ENCODE assay signal across 23 mouse cellular contexts in the genomic region with DNA sequence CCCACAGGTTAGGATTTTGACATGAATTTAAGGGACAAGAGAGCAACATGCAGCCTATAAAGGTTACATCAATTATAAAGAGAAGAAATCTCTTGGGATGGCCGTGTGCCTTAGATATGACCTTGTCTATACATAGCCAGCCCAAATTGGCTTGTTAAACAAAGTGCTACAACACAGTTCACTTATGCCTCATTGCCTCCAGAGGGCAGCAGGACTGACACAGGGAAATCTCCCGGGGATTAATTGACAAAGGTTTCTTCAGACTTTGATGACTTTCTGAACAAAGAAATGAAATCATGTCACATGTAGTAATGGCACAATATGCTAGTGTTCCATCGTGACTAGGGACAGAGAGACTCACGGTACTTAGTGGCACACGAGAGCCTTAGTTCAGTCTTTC. TPM values are rescaled to one million over a fixed set of nuclear protein-coding genes. Genes with fewer than 3 reads are reported as not detected.
DNase-seq lines count a peak whose midpoint lies in the region; ATAC-seq and TF ChIP-seq lines count a peak whose summit lies in the region.
"Had no signal": no experiment of that assay in that cellular context is flagged by ENCODE, and none has a peak within 500 bp of the region (broad histone marks: within the 10 kb centered on the region; RNA-seq: fewer than 3 reads in every experiment).

No protein-coding gene starts in this region.

- TF ChIP-seq EP300 in heart, adult 2 months (IDR thresholded peaks at IDR 0.05; ENCODE audit: insufficient read depth, low read depth, low read length) = no peak
- TF ChIP-seq EP300 in liver, postnatal 0 days (IDR thresholded peaks at IDR 0.05; ENCODE audit: low read depth) = no peak

- no peak overlapping the region for H3K4me2 ChIP-seq in liver, postnatal 0 days (ENCODE audit: low read depth, low read length)
- H3K4me2 ChIP-seq: forebrain, embryonic 12.5 days; liver, embryonic 11.5 days had no signal

- H3K9ac ChIP-seq in heart, adult 2 months (ENCODE audit: low read depth, low read length) = no peak overlapping the region
- H3K9ac ChIP-seq in liver, postnatal 0 days (replicated peaks) = no peak overlapping the region
- H3K9ac ChIP-seq: forebrain, embryonic 12.5 days had no signal

- WGBS in heart, adult 2 months = 67% methylated on average over 5 of the region's 5 CpGs
- 66% methylated on average over 5 of the region's 5 CpGs for WGBS in liver, postnatal 0 days (ENCODE audit: insufficient replicate concordance)

- no peak for ATAC-seq in liver, postnatal 0 days
- ATAC-seq in erythroblast, adult 5-6 weeks (replicated peaks; ENCODE audit: low FRiP score, poor library complexity, severe bottlenecking) = no peak
- ATAC-seq: activated CD4-positive, CD25-positive, alpha-beta regulatory T cell, adult 4 months; hindbrain, embryonic 16.5 days; midbrain, embryonic 16.5 days had no signal

- H3K27me3 ChIP-seq in heart, adult 2 months (ENCODE audit: control insufficient read depth, insufficient read depth, low read length) = no peaks in the 10 kb centered on the region; the same call in 1 of the 2 replicates
- H3K27me3 ChIP-seq in liver, postnatal 0 days (ENCODE audit: insufficient read depth, low read length) = peaks cover 9% of the 10 kb centered on the region

- intact Hi-C loops in heart, adult 2 months (cut with DNase I) = no loop called here

- H3K36me3 ChIP-seq in heart, adult 2 months (ENCODE audit: control insufficient read depth, insufficient read depth, low read length) = no peaks in the 10 kb centered on the region
- no peaks in the 10 kb centered on the region for H3K36me3 ChIP-seq in liver, postnatal 0 days (replicated peaks; ENCODE audit: insufficient read depth, low read length)
- H3K36me3 ChIP-seq: forebrain, embryonic 12.5 days; limb, embryonic 10.5 days had no signal

- H3K79me2 ChIP-seq in heart, adult 2 months (replicated peaks; ENCODE audit: control insufficient read depth, insufficient read depth, low read length) = no peaks in the 10 kb centered on the region

- H3K27ac ChIP-seq in heart, adult 2 months = no peak overlapping the region
- H3K27ac ChIP-seq in liver, postnatal 0 days (ENCODE audit: low read depth) = no peak overlapping the region
- H3K27ac ChIP-seq: forebrain, embryonic 12.5 days; limb, embryonic 10.5 days had no signal

- no peak for DNase-seq in heart, adult 2 months
- no peak for DNase-seq in heart, adult 18-20 months
- DNase-seq in liver, postnatal 0 days = no peak
- no peak for DNase-seq in liver
- DNase-seq in ES-CJ7 (ENCODE audit: low read depth, low spot score) = peak; percentile 7
- DNase-seq in retina, embryonic 14.5 days (ENCODE audit: low spot score) = peak; percentile 66
- DNase-seq: adrenal gland, postnatal 14 days; cerebellum, adult 11 months; cerebellum, postnatal 10 days; gastrocnemius, postnatal 36 days; heart, postnatal 4 days; kidney, adult 2 months; kidney, postnatal 14 days; lung, adult 2 months; right cerebral cortex, postnatal 4 days; thymus, postnatal 14 days had no signal

- peak; percentile 34 for TF ChIP-seq CTCF in heart, adult 2 months (IDR thresholded peaks at IDR 0.05)
- 0 out of 2 replicates have a peak, but pooled peaks have one; percentile 14 for TF ChIP-seq CTCF in liver, postnatal 0 days (IDR thresholded peaks at IDR 0.05; ENCODE audit: low read depth)

- no peak for TF ChIP-seq POLR2A in heart, adult 2 months (IDR thresholded peaks at IDR 0.05; ENCODE audit: insufficient read depth, low read depth, low read length)

- H3K9me3 ChIP-seq in liver, postnatal 0 days (ENCODE audit: low read length) = no peaks in the 10 kb centered on the region
- H3K9me3 ChIP-seq: forebrain, embryonic 12.5 days; limb, embryonic 10.5 days had no signal

- no peaks in the 10 kb centered on the region for H3K4me1 ChIP-seq in heart, adult 2 months (ENCODE audit: control insufficient read depth, insufficient read depth, low read length)
- H3K4me1 ChIP-seq in liver, postnatal 0 days (ENCODE audit: insufficient read depth) = no peaks in the 10 kb centered on the region

- no peak overlapping the region for H3K4me3 ChIP-seq in heart, adult 2 months
- no peak overlapping the region for H3K4me3 ChIP-seq in liver, postnatal 0 days (ENCODE audit: low read depth, low read length)
- H3K4me3 ChIP-seq: forebrain, embryonic 12.5 days; limb, embryonic 10.5 days had no signal

RNA-seq across cellular contexts. Expression of a gene that starts 5.9 kb away (rescaled TPM):
- total RNA-seq in heart, adult 2 months (2021) = under 1 TPM; 0.08 to 0.09 TPM
- polyA plus RNA-seq in heart, adult 2 months (2012; rRNA removed) = 0.06 and 0.14 TPM in 2 replicates
- total RNA-seq in heart, adult 18-20 months (2021) = under 1 TPM; 0.05 to 0.44 TPM
- 0.20 and 0.26 TPM in 2 replicates for polyA plus RNA-seq in liver, postnatal 0 days (2015; fragmentation: Nextera tagmentation; extraction: Ambion mirVana)
- 0.63 and 1.2 TPM in 2 replicates for total RNA-seq in erythroblast, adult 5-6 weeks (2015; ENCODE audit: low replicate concordance)
- 0.85 and 0.98 TPM in 2 replicates for total RNA-seq in erythroblast, adult 5-6 weeks (2017; ENCODE audit: low replicate concordance)

Comparison
In these comparisons a context has a peak if more than half of its experiments do, and no peak if none do; other contexts are left out.
1. DNase-seq: peak in ES-CJ7 (single experiment) and retina, embryonic 14.5 days (single experiment); none in heart, adult 2 months (0 of 2), heart, adult 18-20 months (0 of 2), liver, postnatal 0 days (single experiment) and liver (single experiment).